Mouse (Mus musculus): ENCODE data around the gene Nxf1. TPM values are rescaled to one million over a fixed set of nuclear protein-coding genes. Genes with fewer than 3 reads are reported as not detected.
"Not testable (repeated sequence)": the region's sequence is repeated elsewhere in the genome, so short reads cannot be mapped to it uniquely, and the experiment has no call there.

Nxf1 gene
- polyA plus RNA-seq, 1 experiment from 2014 or later, result 57.5 TPM

DNA sequence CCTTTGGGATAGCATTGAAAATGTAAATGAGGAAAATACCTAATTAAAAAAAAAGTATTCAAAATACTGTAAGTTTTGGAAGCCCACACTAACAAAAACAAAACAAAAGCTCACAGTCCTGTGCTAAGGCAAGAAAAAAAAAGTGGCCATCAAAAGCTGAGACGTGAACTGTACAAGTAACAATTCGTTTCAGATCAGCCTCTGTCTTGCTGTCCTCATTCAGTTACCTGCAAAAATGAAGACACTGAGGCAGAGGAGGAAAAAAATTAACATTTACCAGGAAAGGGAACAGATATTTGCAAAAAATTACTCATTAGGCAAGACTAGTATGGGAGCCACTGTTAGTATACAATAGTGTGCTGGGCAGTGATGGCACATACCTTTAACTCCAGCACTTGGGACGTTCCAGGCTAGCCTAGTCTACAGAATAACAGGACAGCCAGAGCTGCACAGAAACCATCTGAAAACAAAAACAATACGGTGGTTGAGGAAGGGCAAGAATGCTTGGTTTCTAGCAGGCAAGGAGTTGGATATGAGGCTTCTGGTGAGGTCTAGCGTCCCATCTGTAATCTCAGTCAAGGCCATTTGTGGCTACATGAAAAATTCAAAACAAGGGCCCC lies 29.3 kb upstream of the Nxf1 start:
- H3K4me3 ChIP-seq (ENCODE audit: low read depth, low read length), result no peak overlapping the region
- TF ChIP-seq CTCF (IDR thresholded peaks at IDR 0.05; ENCODE audit: low read depth) (no peak), EP300 (optimal IDR thresholded peaks at IDR 0.05) (no peak)
- no peaks in the 10 kb centered on the region for H3K27me3 ChIP-seq (ENCODE audit: control insufficient read depth, insufficient read depth, low read length)
- no peak overlapping the region for H3K9ac ChIP-seq (ENCODE audit: low read length)
- no peak for DNase-seq (ENCODE audit: low spot score)
- no peaks in the 10 kb centered on the region for H3K9me3 ChIP-seq (ENCODE audit: control insufficient read depth, low read length)
- no peak overlapping the region for H3K4me2 ChIP-seq (replicated peaks; ENCODE audit: low read depth)
- 17% methylated on average over 5 of the region's 5 CpGs for WGBS
- no peak for ATAC-seq (ENCODE audit: low FRiP score, low TSS enrichment)
- H3K27ac ChIP-seq (replicated peaks), result no peak overlapping the region
- H3K36me3 ChIP-seq (ENCODE audit: control insufficient read depth, insufficient read depth, low read length), result peaks cover 6% of the 10 kb centered on the region; the same call in 1 of the 2 replicates
- no peaks in the 10 kb centered on the region for H3K4me1 ChIP-seq (replicated peaks; ENCODE audit: control insufficient read depth, insufficient read depth)

GRCm38 (mm10) chr19:8728335-8729099 lies 28.4 kb upstream of the Nxf1 start:
- H3K4me2 ChIP-seq (replicated peaks; ENCODE audit: low read depth); H3K27me3 ChIP-seq (ENCODE audit: control insufficient read depth, insufficient read depth, low read length); H3K36me3 ChIP-seq (ENCODE audit: control insufficient read depth, insufficient read depth, low read length); H3K27ac ChIP-seq (replicated peaks); DNase-seq (ENCODE audit: low spot score); ATAC-seq (ENCODE audit: low FRiP score, low TSS enrichment); H3K4me3 ChIP-seq (ENCODE audit: low read depth, low read length); H3K9ac ChIP-seq (ENCODE audit: low read length); H3K9me3 ChIP-seq (ENCODE audit: control insufficient read depth, low read length); H3K4me1 ChIP-seq (replicated peaks; ENCODE audit: control insufficient read depth, insufficient read depth): not testable (repeated sequence)
- WGBS, result 28% methylated on average over 3 of the region's 3 CpGs

GRCm38 (mm10) chr19:8734334-8734733 lies 22.5 kb upstream of the Nxf1 start:
- Histone ChIP-seq H3K4me2 (replicated peaks; ENCODE audit: low read depth) (no peak overlapping the region), H3K36me3 (ENCODE audit: control insufficient read depth, insufficient read depth, low read length) (peaks cover 3% of the 10 kb centered on the region; the same call in 1 of the 2 replicates), H3K4me3 (ENCODE audit: low read depth, low read length) (no peak overlapping the region), H3K9me3 (ENCODE audit: control insufficient read depth, low read length) (no peaks in the 10 kb centered on the region), H3K4me1 (replicated peaks; ENCODE audit: control insufficient read depth, insufficient read depth) (no peaks in the 10 kb centered on the region), H3K9ac (ENCODE audit: low read length) (no peak overlapping the region), H3K27me3 (ENCODE audit: control insufficient read depth, insufficient read depth, low read length) (no peaks in the 10 kb centered on the region), H3K27ac (replicated peaks) (no peak overlapping the region)
- DNase-seq (ENCODE audit: low spot score), result no peak
- no peak for TF ChIP-seq CTCF (IDR thresholded peaks at IDR 0.05; ENCODE audit: low read depth)
- 68% methylated on average over 3 of the region's 3 CpGs for WGBS
- no peak for ATAC-seq (ENCODE audit: low FRiP score, low TSS enrichment)

DNA sequence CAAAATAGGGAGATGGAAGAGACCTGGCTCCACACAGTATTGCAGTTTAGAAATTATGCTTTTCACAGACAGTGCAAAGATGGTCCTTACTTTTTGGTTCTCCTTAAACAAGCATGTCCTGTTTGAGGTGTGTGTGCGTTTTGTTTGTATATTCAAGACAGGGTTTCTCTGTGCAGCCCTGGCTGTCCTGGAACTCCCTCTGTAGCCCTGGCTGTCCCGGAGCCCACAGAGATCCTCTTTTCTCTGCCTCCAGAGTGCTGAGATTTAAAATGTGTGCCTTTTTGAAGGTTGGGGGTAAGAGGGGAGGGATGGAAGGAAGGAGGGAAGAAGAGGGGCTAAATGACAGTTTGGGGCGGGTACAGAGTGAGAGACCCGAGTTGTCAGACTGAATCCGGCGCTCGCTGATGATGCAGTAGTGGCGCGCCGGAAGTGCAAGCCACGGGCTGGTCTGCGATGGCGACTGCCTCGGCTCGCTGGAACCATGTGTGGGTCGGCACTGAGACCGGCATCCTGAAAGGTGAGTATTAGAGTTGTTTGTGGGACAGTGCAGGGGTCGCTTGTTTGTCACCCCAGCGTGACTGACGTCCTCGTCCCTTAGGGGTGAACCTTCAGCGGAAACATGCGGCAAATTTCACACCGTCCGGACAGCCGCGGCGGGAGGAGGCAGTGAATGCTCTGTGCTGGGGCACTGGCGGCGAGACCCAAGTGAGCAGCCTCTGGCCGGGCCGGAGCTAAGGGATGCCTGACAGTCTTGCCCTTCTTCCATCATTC lies 21.3 kb upstream of the Nxf1 start, which contains the start of gene Wdr74:
Gene Wdr74, plus strand, starts transcription at position 439 of the 771 bp plus-strand sequence.
- peak within 1 kb of the TSS; percentile 73 for H3K9ac ChIP-seq (ENCODE audit: low read length)
- TF ChIP-seq CTCF (IDR thresholded peaks at IDR 0.05; ENCODE audit: low read depth), result 0 out of 2 replicates have a peak, but pooled peaks have one; percentile 3
- no peak for TF ChIP-seq EP300 (optimal IDR thresholded peaks at IDR 0.05)
- no peaks in the 10 kb centered on the region for H3K9me3 ChIP-seq (ENCODE audit: control insufficient read depth, low read length)
- under 1% methylated on average over 31 of the region's 32 CpGs for WGBS
- no peak within 1 kb of the TSS for H3K27ac ChIP-seq (replicated peaks)
- H3K4me1 ChIP-seq (replicated peaks; ENCODE audit: control insufficient read depth, insufficient read depth), result no peaks in the 10 kb centered on the region
- peak; percentile 90 for ATAC-seq (ENCODE audit: low FRiP score, low TSS enrichment)
- DNase-seq (ENCODE audit: low spot score), result peak; percentile 92
- no peaks in the 10 kb centered on the region for H3K27me3 ChIP-seq (ENCODE audit: control insufficient read depth, insufficient read depth, low read length)
- peak within 1 kb of the TSS; percentile 66 for H3K4me3 ChIP-seq (ENCODE audit: low read depth, low read length)
- peak within 1 kb of the TSS; percentile 74 for H3K4me2 ChIP-seq (replicated peaks; ENCODE audit: low read depth)
- peaks cover 3% of the 10 kb centered on the region; the same call in 1 of the 2 replicates for H3K36me3 ChIP-seq (ENCODE audit: control insufficient read depth, insufficient read depth, low read length)

- no peak for TF ChIP-seq CTCF (IDR thresholded peaks at IDR 0.05; ENCODE audit: low read depth)
- TF ChIP-seq EP300 (optimal IDR thresholded peaks at IDR 0.05), result no peak
- no peaks in the 10 kb centered on the region for H3K27me3 ChIP-seq (ENCODE audit: control insufficient read depth, insufficient read depth, low read length)
- H3K9me3 ChIP-seq (ENCODE audit: control insufficient read depth, low read length), result no peaks in the 10 kb centered on the region
- H3K9ac ChIP-seq (ENCODE audit: low read length), result peak overlapping the region; percentile 73
- DNase-seq (ENCODE audit: low spot score), result no peak
- WGBS, result 2% methylated on average over 11 of the region's 11 CpGs
- ATAC-seq (ENCODE audit: low FRiP score, low TSS enrichment), result no peak
- H3K4me1 ChIP-seq (replicated peaks; ENCODE audit: control insufficient read depth, insufficient read depth), result 0 out of 2 replicates have a peak, but pooled peaks cover 2% of the 10 kb centered on the region
- peaks cover 3% of the 10 kb centered on the region; the same call in 1 of the 2 replicates for H3K36me3 ChIP-seq (ENCODE audit: control insufficient read depth, insufficient read depth, low read length)
- H3K27ac ChIP-seq (replicated peaks), result no peak overlapping the region
- H3K4me2 ChIP-seq (replicated peaks; ENCODE audit: low read depth), result peak overlapping the region; percentile 74
- peak overlapping the region; percentile 66 for H3K4me3 ChIP-seq (ENCODE audit: low read depth, low read length)
Observed at GRCm38 (mm10) chr19:8736160-8736467, 20.8 kb upstream of the Nxf1 start.

All from stomach, postnatal 0 days (tissue).